Mouse (Mus musculus) limb, embryonic 12.5 days (tissue): ENCODE data around the gene Nlrp1a. TPM values are rescaled to one million over a fixed set of nuclear protein-coding genes. Genes with fewer than 3 reads are reported as not detected.

ENCODE experiments used
- ATAC-seq: fragments of 200-750 bp; cut with Nextera tagmentation; 2 replicates; pipeline ENCODE4 v1.8.0; 2017; ENCODE audit warnings: low read depth, moderate TSS enrichment; ENCODE audit not compliant: insufficient number of reproducible peaks, insufficient read depth, low FRiP score, low TSS enrichment
- H3K27ac ChIP-seq: fragments of 300-500 bp; sonication (generic); 2 replicates; pipeline ENCODE4 v1.5.1; 2016; ENCODE audit warnings: mild to moderate bottlenecking, moderate library complexity
- H3K27me3 ChIP-seq: fragments of 300-500 bp; sonication (generic); 2 replicates; pipeline ENCODE4 v1.6.1; 2016; ENCODE audit warnings: mild to moderate bottlenecking, moderate library complexity
- H3K36me3 ChIP-seq: fragments of 300-500 bp; sonication (generic); 2 replicates; pipeline ENCODE4 v1.6.1; 2016; ENCODE audit warnings: mild to moderate bottlenecking, moderate library complexity
- H3K4me1 ChIP-seq: fragments of 300-500 bp; sonication (generic); replicated peaks from 2 replicates; pipeline ENCODE4 v1.6.1; 2016
- H3K4me2 ChIP-seq: fragments of 300-500 bp; sonication (generic); 2 replicates; pipeline ENCODE4 v1.6.1; 2016; ENCODE audit warnings: mild to moderate bottlenecking, moderate library complexity
- H3K4me3 ChIP-seq: fragments of 300-500 bp; sonication (generic); replicated peaks from 2 replicates; pipeline ENCODE4 v1.5.1; 2016; ENCODE audit warnings: mild to moderate bottlenecking
- H3K9ac ChIP-seq: fragments of 300-500 bp; sonication (generic); replicated peaks from 2 replicates; pipeline ENCODE4 v1.6.1; 2016; ENCODE audit warnings: mild to moderate bottlenecking, moderate library complexity
- H3K9me3 ChIP-seq: fragments of 300-500 bp; sonication (generic); 2 replicates; pipeline ENCODE4 v1.6.1; 2016; ENCODE audit warnings: mild to moderate bottlenecking, moderate library complexity
- WGBS: fragments of 180-500 bp; shearing (Covaris S2); methylation state at CpG from one replicate; pipeline ENCODE4 v1.1.7; 2016; 5-methylcytosine and 5-hydroxymethylcytosine counted together
- polyA plus RNA-seq: library from polyadenylated mRNA; unstranded; fragments of >200 nt; fragmentation: Nextera tagmentation; extraction: Ambion mirVana; gene quantifications from 2 replicates; pipeline ENCODE4 v1.2.1, GENCODE M21; 2016

Gene Nlrp1a
- 0.05 TPM in 2 replicates for polyA plus RNA-seq

- H3K36me3 ChIP-seq = no peaks in the 10 kb centered on the region
- WGBS = 75% methylated on average over 3 of the region's 3 CpGs
- no peaks in the 10 kb centered on the region for H3K27me3 ChIP-seq
- no peaks in the 10 kb centered on the region for H3K9me3 ChIP-seq
- no peak within 1 kb of the TSS for H3K4me2 ChIP-seq
- no peak within 1 kb of the TSS for H3K4me3 ChIP-seq
- no peaks in the 10 kb centered on the region for H3K4me1 ChIP-seq
- no peak for ATAC-seq
- H3K27ac ChIP-seq = no peak within 1 kb of the TSS
- H3K9ac ChIP-seq = no peak within 1 kb of the TSS
Observed at GRCm38 (mm10) chr11:71144661-71145060, at the start of gene Nlrp1a. Gene Nlrp1a (minus strand): TSS chr11:71144704.

GRCm38 (mm10) chr11:71169633-71170032 lies 25.1 kb upstream of the Nlrp1a start:
- WGBS = 79% methylated on average over 1 of the region's 1 CpGs
- Histone ChIP-seq H3K27me3 (no peaks in the 10 kb centered on the region), H3K36me3 (no peaks in the 10 kb centered on the region), H3K9ac (no peak overlapping the region), H3K4me3 (no peak overlapping the region), H3K4me1 (no peaks in the 10 kb centered on the region), H3K4me2 (no peak overlapping the region), H3K9me3 (no peaks in the 10 kb centered on the region), H3K27ac (no peak overlapping the region)
- no peak for ATAC-seq

- Histone ChIP-seq H3K27ac (no peak overlapping the region), H3K4me2 (no peak overlapping the region), H3K4me1 (no peaks in the 10 kb centered on the region), H3K4me3 (no peak overlapping the region), H3K36me3 (no peaks in the 10 kb centered on the region), H3K9ac (no peak overlapping the region), H3K9me3 (no peaks in the 10 kb centered on the region), H3K27me3 (no peaks in the 10 kb centered on the region)
- WGBS = 74% methylated on average over 1 of the region's 1 CpGs
- no peak for ATAC-seq
Observed at GRCm38 (mm10) chr11:71164139-71164538, 19.6 kb upstream of the Nlrp1a start.

GRCm38 (mm10) chr11:71159439-71160136 lies 15.1 kb upstream of the Nlrp1a start:
- Histone ChIP-seq H3K27ac (no peak overlapping the region), H3K9me3 (no peaks in the 10 kb centered on the region), H3K27me3 (no peaks in the 10 kb centered on the region), H3K4me1 (no peaks in the 10 kb centered on the region), H3K4me2 (no peak overlapping the region), H3K36me3 (no peaks in the 10 kb centered on the region), H3K4me3 (no peak overlapping the region), H3K9ac (no peak overlapping the region)
- WGBS = 80% methylated on average over 3 of the region's 3 CpGs
- no peak for ATAC-seq

GRCm38 (mm10) chr11:71155272-71155671 lies 10.8 kb upstream of the Nlrp1a start:
- Histone ChIP-seq H3K4me3 (no peak overlapping the region), H3K9me3 (no peaks in the 10 kb centered on the region), H3K4me2 (no peak overlapping the region), H3K27me3 (no peaks in the 10 kb centered on the region), H3K36me3 (no peaks in the 10 kb centered on the region), H3K9ac (no peak overlapping the region), H3K27ac (no peak overlapping the region), H3K4me1 (no peaks in the 10 kb centered on the region)
- 88% methylated on average over 1 of the region's 1 CpGs for WGBS
- ATAC-seq = no peak

GRCm38 (mm10) chr11:71142031-71142430 lies 2.5 kb downstream of the Nlrp1a start:
- Histone ChIP-seq H3K27ac (no peak overlapping the region), H3K36me3 (no peaks in the 10 kb centered on the region), H3K9ac (no peak overlapping the region), H3K4me2 (no peak overlapping the region), H3K9me3 (no peaks in the 10 kb centered on the region), H3K4me3 (no peak overlapping the region), H3K4me1 (no peaks in the 10 kb centered on the region), H3K27me3 (no peaks in the 10 kb centered on the region)
- WGBS = 86% methylated on average over 1 of the region's 1 CpGs
- ATAC-seq = no peak

GRCm38 (mm10) chr11:71107128-71107527 lies 37.4 kb downstream of the Nlrp1a start:
- H3K27ac ChIP-seq = no peak overlapping the region
- no peaks in the 10 kb centered on the region for H3K4me1 ChIP-seq
- no peaks in the 10 kb centered on the region for H3K36me3 ChIP-seq
- no peak for ATAC-seq
- H3K9ac ChIP-seq = no peak overlapping the region
- H3K4me3 ChIP-seq = no peak overlapping the region
- H3K4me2 ChIP-seq = no peak overlapping the region
- WGBS = 74% methylated on average over 2 of the region's 2 CpGs
- H3K9me3 ChIP-seq = no peaks in the 10 kb centered on the region
- no peaks in the 10 kb centered on the region for H3K27me3 ChIP-seq

GRCm38 (mm10) chr11:71106261-71107021 lies 38.1 kb downstream of the Nlrp1a start:
- H3K27me3 ChIP-seq = no peaks in the 10 kb centered on the region
- H3K9ac ChIP-seq = no peak overlapping the region
- no peak for ATAC-seq
- no peaks in the 10 kb centered on the region for H3K9me3 ChIP-seq
- no peaks in the 10 kb centered on the region for H3K4me1 ChIP-seq
- H3K4me2 ChIP-seq = no peak overlapping the region
- no peak overlapping the region for H3K4me3 ChIP-seq
- no peak overlapping the region for H3K27ac ChIP-seq
- H3K36me3 ChIP-seq = no peaks in the 10 kb centered on the region

GRCm38 (mm10) chr11:71103931-71104330 lies 40.6 kb downstream of the Nlrp1a start:
- Histone ChIP-seq H3K36me3 (no peaks in the 10 kb centered on the region), H3K9me3 (no peaks in the 10 kb centered on the region), H3K27ac (no peak overlapping the region), H3K4me1 (no peaks in the 10 kb centered on the region), H3K4me3 (no peak overlapping the region), H3K9ac (no peak overlapping the region), H3K27me3 (no peaks in the 10 kb centered on the region), H3K4me2 (no peak overlapping the region)
- ATAC-seq = no peak

GRCm38 (mm10) chr11:71076342-71076741 lies 68.2 kb downstream of the Nlrp1a start:
- no peak overlapping the region for H3K27ac ChIP-seq
- no peak for ATAC-seq
- peaks cover 14% of the 10 kb centered on the region for H3K9me3 ChIP-seq
- no peaks in the 10 kb centered on the region for H3K36me3 ChIP-seq
- WGBS = 82% methylated on average over 1 of the region's 1 CpGs
- no peak overlapping the region for H3K9ac ChIP-seq
- H3K4me3 ChIP-seq = no peak overlapping the region
- no peak overlapping the region for H3K4me2 ChIP-seq
- no peaks in the 10 kb centered on the region for H3K4me1 ChIP-seq
- H3K27me3 ChIP-seq = no peaks in the 10 kb centered on the region

- no peaks in the 10 kb centered on the region for H3K27me3 ChIP-seq
- no peaks in the 10 kb centered on the region for H3K4me1 ChIP-seq
- H3K4me3 ChIP-seq = no peak overlapping the region
- H3K27ac ChIP-seq = no peak overlapping the region
- no peak overlapping the region for H3K4me2 ChIP-seq
- H3K36me3 ChIP-seq = no peaks in the 10 kb centered on the region
- H3K9ac ChIP-seq = no peak overlapping the region
- 7% methylated on average over 1 of the region's 1 CpGs for WGBS
- no peak for ATAC-seq
- H3K9me3 ChIP-seq = no peaks in the 10 kb centered on the region
Observed at GRCm38 (mm10) chr11:71052554-71052953, 92.0 kb downstream of the Nlrp1a start.
